Mouse (Mus musculus): ENCODE results near the gene Map2k6. TPM values are rescaled to one million over a fixed set of nuclear protein-coding genes. Genes with fewer than 3 reads are reported as not detected.

Gene Map2k6
- polyA plus RNA-seq, 1 experiment: not detected

- WGBS: 90% methylated on average over 2 of the region's 2 CpGs
- no peak for TF ChIP-seq CTCF (IDR thresholded peaks at IDR 0.05; ENCODE audit: insufficient read depth, low read depth, low read length)
- TF ChIP-seq POLR2A (IDR thresholded peaks at IDR 0.05; ENCODE audit: insufficient read depth, low read depth, low read length): no peak
- no peak overlapping the region for H3K4me3 ChIP-seq (ENCODE audit: insufficient read depth, low read depth, low read length)
- no peak overlapping the region for H3K27ac ChIP-seq (ENCODE audit: insufficient read depth, low read depth, low read length)
- no peaks in the 10 kb centered on the region for H3K4me1 ChIP-seq (ENCODE audit: control insufficient read depth, insufficient read depth, low read length)
Measured at GRCm38 (mm10) chr11:110471362-110471761, 72.4 kb downstream of the Map2k6 start.

GRCm38 (mm10) chr11:110472078-110472477 is 73.2 kb downstream of the Map2k6 start:
- no peak overlapping the region for H3K27ac ChIP-seq (ENCODE audit: insufficient read depth, low read depth, low read length)
- no peak overlapping the region for H3K4me3 ChIP-seq (ENCODE audit: insufficient read depth, low read depth, low read length)
- TF ChIP-seq CTCF (IDR thresholded peaks at IDR 0.05; ENCODE audit: insufficient read depth, low read depth, low read length): no peak
- no peak for TF ChIP-seq POLR2A (IDR thresholded peaks at IDR 0.05; ENCODE audit: insufficient read depth, low read depth, low read length)
- WGBS: 91% methylated on average over 5 of the region's 5 CpGs
- no peaks in the 10 kb centered on the region for H3K4me1 ChIP-seq (ENCODE audit: control insufficient read depth, insufficient read depth, low read length)

- Histone ChIP-seq H3K4me3 (ENCODE audit: insufficient read depth, low read depth, low read length) (no peak overlapping the region), H3K27ac (ENCODE audit: insufficient read depth, low read depth, low read length) (no peak overlapping the region), H3K4me1 (ENCODE audit: control insufficient read depth, insufficient read depth, low read length) (peaks cover 9% of the 10 kb centered on the region)
- WGBS: 95% methylated on average over 16 of the region's 16 CpGs
- TF ChIP-seq POLR2A (IDR thresholded peaks at IDR 0.05; ENCODE audit: insufficient read depth, low read depth, low read length): no peak
- TF ChIP-seq CTCF (IDR thresholded peaks at IDR 0.05; ENCODE audit: insufficient read depth, low read depth, low read length): no peak
Measured at GRCm38 (mm10) chr11:110473495-110473894, 74.6 kb downstream of the Map2k6 start.

- Histone ChIP-seq H3K27ac (ENCODE audit: insufficient read depth, low read depth, low read length) (no peak overlapping the region), H3K4me1 (ENCODE audit: control insufficient read depth, insufficient read depth, low read length) (peaks cover 18% of the 10 kb centered on the region), H3K4me3 (ENCODE audit: insufficient read depth, low read depth, low read length) (no peak overlapping the region)
- TF ChIP-seq POLR2A (IDR thresholded peaks at IDR 0.05; ENCODE audit: insufficient read depth, low read depth, low read length) (no peak), CTCF (IDR thresholded peaks at IDR 0.05; ENCODE audit: insufficient read depth, low read depth, low read length) (no peak)
- WGBS: 80% methylated on average over 5 of the region's 5 CpGs
Measured at GRCm38 (mm10) chr11:110476361-110477151, 77.6 kb downstream of the Map2k6 start.

- peaks cover 18% of the 10 kb centered on the region for H3K4me1 ChIP-seq (ENCODE audit: control insufficient read depth, insufficient read depth, low read length)
- TF ChIP-seq CTCF (IDR thresholded peaks at IDR 0.05; ENCODE audit: insufficient read depth, low read depth, low read length): no peak
- TF ChIP-seq POLR2A (IDR thresholded peaks at IDR 0.05; ENCODE audit: insufficient read depth, low read depth, low read length): no peak
- WGBS: 19% methylated on average over 18 of the region's 18 CpGs
- H3K27ac ChIP-seq (ENCODE audit: insufficient read depth, low read depth, low read length): peak overlapping the region; percentile 72; the same call in 1 of the 2 replicates
- H3K4me3 ChIP-seq (ENCODE audit: insufficient read depth, low read depth, low read length): no peak overlapping the region
Measured at GRCm38 (mm10) chr11:110477961-110478869, 79.3 kb downstream of the Map2k6 start.

- WGBS: 3% methylated on average over 5 of the region's 6 CpGs
- peaks cover 18% of the 10 kb centered on the region for H3K4me1 ChIP-seq (ENCODE audit: control insufficient read depth, insufficient read depth, low read length)
- TF ChIP-seq CTCF (IDR thresholded peaks at IDR 0.05; ENCODE audit: insufficient read depth, low read depth, low read length) (no peak), POLR2A (IDR thresholded peaks at IDR 0.05; ENCODE audit: insufficient read depth, low read depth, low read length) (no peak)
- H3K4me3 ChIP-seq (ENCODE audit: insufficient read depth, low read depth, low read length): peak overlapping the region; percentile 23
- peak overlapping the region; percentile 32; the same call in 1 of the 2 replicates for H3K27ac ChIP-seq (ENCODE audit: insufficient read depth, low read depth, low read length)
Measured at GRCm38 (mm10) chr11:110478978-110479384, 80.1 kb downstream of the Map2k6 start.

GRCm38 (mm10) chr11:110481406-110481805 is 82.5 kb downstream of the Map2k6 start:
- 86% methylated on average over 2 of the region's 2 CpGs for WGBS
- TF ChIP-seq CTCF (IDR thresholded peaks at IDR 0.05; ENCODE audit: insufficient read depth, low read depth, low read length) (no peak), POLR2A (IDR thresholded peaks at IDR 0.05; ENCODE audit: insufficient read depth, low read depth, low read length) (no peak)
- Histone ChIP-seq H3K27ac (ENCODE audit: insufficient read depth, low read depth, low read length) (no peak overlapping the region), H3K4me1 (ENCODE audit: control insufficient read depth, insufficient read depth, low read length) (peaks cover 18% of the 10 kb centered on the region), H3K4me3 (ENCODE audit: insufficient read depth, low read depth, low read length) (no peak overlapping the region)

GRCm38 (mm10) chr11:110482176-110482575 is 83.3 kb downstream of the Map2k6 start:
- no peak overlapping the region for H3K4me3 ChIP-seq (ENCODE audit: insufficient read depth, low read depth, low read length)
- TF ChIP-seq POLR2A (IDR thresholded peaks at IDR 0.05; ENCODE audit: insufficient read depth, low read depth, low read length) (no peak), CTCF (IDR thresholded peaks at IDR 0.05; ENCODE audit: insufficient read depth, low read depth, low read length) (no peak)

GRCm38 (mm10) chr11:110482649-110483048 is 83.7 kb downstream of the Map2k6 start:
- Histone ChIP-seq H3K4me1 (ENCODE audit: control insufficient read depth, insufficient read depth, low read length) (peaks cover 17% of the 10 kb centered on the region), H3K4me3 (ENCODE audit: insufficient read depth, low read depth, low read length) (no peak overlapping the region), H3K27ac (ENCODE audit: insufficient read depth, low read depth, low read length) (no peak overlapping the region)
- TF ChIP-seq POLR2A (IDR thresholded peaks at IDR 0.05; ENCODE audit: insufficient read depth, low read depth, low read length) (no peak), CTCF (IDR thresholded peaks at IDR 0.05; ENCODE audit: insufficient read depth, low read depth, low read length) (no peak)
- 91% methylated on average over 4 of the region's 4 CpGs for WGBS

More at GRCm38 (mm10) chr11:110482176-110482575, 83.3 kb downstream of the Map2k6 start:
- Histone ChIP-seq H3K4me1 (ENCODE audit: control insufficient read depth, insufficient read depth, low read length) (peaks cover 18% of the 10 kb centered on the region), H3K27ac (ENCODE audit: insufficient read depth, low read depth, low read length) (no peak overlapping the region)
- WGBS: 95% methylated on average over 8 of the region's 8 CpGs
